Comparison of ENCODE assay signal across 24 mouse cellular contexts in the genomic region with DNA sequence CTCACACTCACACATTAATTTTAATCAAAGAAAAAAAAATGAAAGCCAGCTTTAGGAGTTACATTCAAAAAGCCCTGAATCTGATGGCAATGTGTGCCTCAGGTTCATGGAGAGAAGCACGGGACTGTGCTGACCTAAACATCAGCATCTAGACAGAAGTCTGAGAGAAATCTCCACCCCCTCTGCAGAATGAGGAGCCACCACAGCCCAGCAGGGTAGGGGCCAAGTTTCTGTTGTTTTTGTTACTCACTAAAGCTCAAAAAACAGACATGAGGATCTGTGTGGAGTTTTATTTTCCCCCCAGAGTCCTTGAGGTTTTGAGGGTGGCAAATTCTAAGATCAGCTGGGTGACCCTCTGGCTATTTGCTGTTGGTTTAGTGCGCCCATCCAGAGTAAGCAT. TPM values are rescaled to one million over a fixed set of nuclear protein-coding genes. Genes with fewer than 3 reads are reported as not detected.
"Had no signal": no experiment of that assay in that cellular context is flagged by ENCODE, and none has a peak within 500 bp of the region (broad histone marks: within the 10 kb centered on the region; RNA-seq: fewer than 3 reads in every experiment).

No protein-coding gene starts in this region.

- H3K27me3 ChIP-seq: limb, embryonic 13.5 days; liver, embryonic 13.5 days; midbrain, embryonic 13.5 days; neural tube, embryonic 13.5 days; stomach, embryonic 15.5 days had no signal

- H3K4me1 ChIP-seq: stomach, embryonic 15.5 days had no signal

- H3K4me3 ChIP-seq: layer of hippocampus, adult 2 months; limb, embryonic 13.5 days; liver, embryonic 13.5 days; megakaryocyte, embryonic 14.5 days; midbrain, embryonic 10.5 days; midbrain, embryonic 13.5 days; myocyte; neural tube, embryonic 13.5 days; stomach, embryonic 15.5 days had no signal

- H3K27ac ChIP-seq: kidney, postnatal 0 days; limb, embryonic 13.5 days; liver, embryonic 13.5 days; midbrain, embryonic 10.5 days; midbrain, embryonic 13.5 days; neural tube, embryonic 13.5 days; stomach, embryonic 15.5 days had no signal

- ATAC-seq: intestine, postnatal 0 days; lung, postnatal 0 days; midbrain, embryonic 13.5 days; midbrain, embryonic 16.5 days had no signal

- H3K9me3 ChIP-seq: limb, embryonic 13.5 days; liver, embryonic 13.5 days; megakaryocyte, embryonic 14.5 days; midbrain, embryonic 10.5 days; midbrain, embryonic 13.5 days; neural tube, embryonic 13.5 days; stomach, embryonic 15.5 days had no signal

- DNase-seq: kidney, adult 2 months; kidney, postnatal 25 days; layer of hippocampus, adult 9-11 months; left cerebral cortex, postnatal 4 days; liver, embryonic 13.5 days; lung, postnatal 36 days; retina, postnatal 1 day; thymus, adult 2 months; thymus, postnatal 25 days had no signal

- H3K4me2 ChIP-seq: limb, embryonic 13.5 days; liver, embryonic 13.5 days; lung, embryonic 14.5 days; midbrain, embryonic 13.5 days; neural tube, embryonic 13.5 days; stomach, embryonic 15.5 days had no signal

- H3K9ac ChIP-seq: limb, embryonic 13.5 days; liver, embryonic 13.5 days; lung, embryonic 14.5 days; midbrain, embryonic 13.5 days; neural tube, embryonic 13.5 days; stomach, embryonic 15.5 days had no signal

- H3K36me3 ChIP-seq: limb, embryonic 13.5 days; liver, embryonic 13.5 days; stomach, embryonic 15.5 days had no signal

RNA-seq across cellular contexts. Expression of a gene that starts 37.9 kb away (rescaled TPM):
- total RNA-seq: layer of hippocampus, adult 2 months; liver, adult 2 months; monocyte, adult 5-6 weeks had no signal
- polyA plus RNA-seq: liver, adult 2 months; myocyte had no signal
